Mouse (Mus musculus) liver, embryonic 14.5 days (tissue): ENCODE data around the gene Myl6b.

Source experiments
- CTCF ChIP-seq: IDR thresholded peaks from 2 replicates; pipeline ENCODE4 v1.5.1; 2016; ENCODE audit warnings: antibody characterized with exemption, low read depth, control low read depth
- EP300 ChIP-seq: IDR thresholded peaks from 2 replicates; pipeline ENCODE4 v1.6.1; 2016; ENCODE audit warnings: antibody characterized with exemption, low read depth

DNA sequence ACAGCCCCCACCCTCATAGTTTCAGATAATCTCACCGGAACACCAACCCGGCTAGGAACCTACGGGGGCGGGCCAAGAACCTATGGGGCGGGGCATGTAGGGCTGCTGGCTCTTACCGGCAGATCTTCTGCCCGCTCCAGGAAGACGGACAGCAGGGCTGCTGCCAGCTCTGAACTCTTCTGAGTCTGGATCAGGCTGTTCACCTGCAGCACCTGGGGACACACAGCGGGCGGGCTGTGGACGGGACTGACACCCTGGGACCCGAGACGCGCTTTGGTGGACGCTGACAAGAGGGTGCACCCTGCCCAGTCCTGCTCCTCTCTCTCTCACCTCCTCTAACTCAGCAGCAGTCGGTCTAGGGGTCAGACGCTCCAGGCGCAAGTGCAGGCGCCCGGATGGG, 17.5 kb upstream of the Myl6b start:
- no peak for TF ChIP-seq CTCF
- no peak for TF ChIP-seq EP300
